Mouse (Mus musculus) heart, embryonic 16.5 days (tissue): ENCODE results near the gene Pdzrn3. TPM values are rescaled to one million over a fixed set of nuclear protein-coding genes. Genes with fewer than 3 reads are reported as not detected.

ENCODE experiments used
- ATAC-seq: fragments of 200-750 bp; cut with Nextera tagmentation; replicated peaks from 2 replicates; pipeline ENCODE4 v1.8.0; 2017; ENCODE audit warnings: moderate number of reproducible peaks; ENCODE audit not compliant: insufficient read depth, low FRiP score; ENCODE audit errors: extremely low read depth
- H3K27ac ChIP-seq: fragments of 300-500 bp; sonication (generic); 2 replicates; pipeline ENCODE4 v1.5.1; 2014; ENCODE audit warnings: mild to moderate bottlenecking, low read length, control low read depth, moderate library complexity
- H3K27me3 ChIP-seq: fragments of 300-500 bp; sonication (generic); 2 replicates; pipeline ENCODE4 v1.6.1; 2014; ENCODE audit warnings: low read length, mixed read lengths; ENCODE audit not compliant: control insufficient read depth, insufficient read depth
- H3K36me3 ChIP-seq: fragments of 300-500 bp; sonication (generic); 2 replicates; pipeline ENCODE4 v1.6.1; 2014; ENCODE audit not compliant: control insufficient read depth, insufficient read depth
- H3K4me1 ChIP-seq: fragments of 300-500 bp; sonication (generic); 2 replicates; pipeline ENCODE4 v1.6.1; 2014; ENCODE audit warnings: low read length, mixed read lengths; ENCODE audit not compliant: control insufficient read depth, insufficient read depth
- H3K4me2 ChIP-seq: fragments of 300-500 bp; sonication (generic); 2 replicates; pipeline ENCODE4 v1.6.1; 2014; ENCODE audit warnings: low read depth, mild to moderate bottlenecking, control low read depth, low read length
- H3K4me3 ChIP-seq: fragments of 300-500 bp; sonication (generic); 2 replicates; pipeline ENCODE4 v1.5.1; 2014; ENCODE audit warnings: mild to moderate bottlenecking, control low read depth, low read length
- H3K9ac ChIP-seq: fragments of 300-500 bp; sonication (generic); 2 replicates; pipeline ENCODE4 v1.6.1; 2014; ENCODE audit warnings: low read length, control low read depth
- H3K9me3 ChIP-seq: fragments of 300-500 bp; sonication (generic); replicated peaks from 2 replicates; pipeline ENCODE4 v1.6.1; 2016; ENCODE audit warnings: low read length; ENCODE audit not compliant: control insufficient read depth
- WGBS: fragments of 180-500 bp; shearing (Covaris S2); extraction: QIAGEN DNeasy Blood & Tissue Kit; methylation state at CpG from one replicate; pipeline ENCODE4 v1.1.7; 2014; 5-methylcytosine and 5-hydroxymethylcytosine counted together
- polyA plus RNA-seq: library from polyadenylated mRNA; unstranded; fragments of >200 nt; fragmentation: Nextera tagmentation; extraction: Ambion mirVana; gene quantifications from 2 replicates; pipeline ENCODE4 v1.2.1, GENCODE M21; 2015

Pdzrn3 gene
- polyA plus RNA-seq, 1 experiment from 2014 or later, result 13.1 TPM

- 81% methylated on average over 3 of the region's 3 CpGs for WGBS
- H3K36me3 ChIP-seq, result no peaks in the 10 kb centered on the region
- H3K9ac ChIP-seq, result no peak overlapping the region
- H3K9me3 ChIP-seq, result no peaks in the 10 kb centered on the region
- no peak overlapping the region for H3K4me2 ChIP-seq
- H3K4me1 ChIP-seq, result peaks cover 63% of the 10 kb centered on the region
- ATAC-seq, result no peak
- no peaks in the 10 kb centered on the region for H3K27me3 ChIP-seq
- H3K27ac ChIP-seq, result peak overlapping the region; percentile 91
- no peak overlapping the region for H3K4me3 ChIP-seq
Observed at GRCm38 (mm10) chr6:101327196-101327595, 50.5 kb downstream of the Pdzrn3 start.

GRCm38 (mm10) chr6:101325842-101326639 is 51.7 kb downstream of the Pdzrn3 start:
- H3K36me3 ChIP-seq, result no peaks in the 10 kb centered on the region
- H3K27me3 ChIP-seq, result no peaks in the 10 kb centered on the region
- ATAC-seq, result no peak
- no peak overlapping the region for H3K4me2 ChIP-seq
- H3K9ac ChIP-seq, result no peak overlapping the region
- no peaks in the 10 kb centered on the region for H3K9me3 ChIP-seq
- peak overlapping the region; percentile 91 for H3K27ac ChIP-seq
- H3K4me3 ChIP-seq, result no peak overlapping the region
- WGBS, result 83% methylated on average over 3 of the region's 3 CpGs
- peaks cover 52% of the 10 kb centered on the region for H3K4me1 ChIP-seq

DNA sequence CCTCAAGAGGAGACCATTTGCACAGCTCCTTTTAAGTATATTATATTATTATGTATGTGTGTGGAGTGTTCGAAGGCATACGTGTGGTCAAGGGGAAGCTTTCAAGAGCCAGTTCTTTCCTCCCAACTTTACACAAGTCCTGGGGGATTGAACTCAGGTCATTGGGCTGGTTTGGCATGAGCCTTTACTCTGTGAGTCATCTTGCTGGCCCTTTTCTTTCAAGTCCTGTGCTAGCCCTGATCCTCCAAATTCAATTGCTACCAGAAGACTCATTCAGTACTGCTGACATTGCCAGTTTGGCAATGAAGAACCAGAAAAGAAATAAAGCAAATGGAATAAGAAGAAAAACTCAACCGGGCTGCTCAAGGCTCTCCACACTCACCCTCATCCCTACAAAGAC is 55.1 kb downstream of the Pdzrn3 start:
- no peaks in the 10 kb centered on the region for H3K9me3 ChIP-seq
- H3K4me3 ChIP-seq, result no peak overlapping the region
- no peak overlapping the region for H3K27ac ChIP-seq
- no peak overlapping the region for H3K4me2 ChIP-seq
- no peak for ATAC-seq
- no peaks in the 10 kb centered on the region for H3K27me3 ChIP-seq
- H3K9ac ChIP-seq, result no peak overlapping the region
- 91% methylated on average over 3 of the region's 3 CpGs for WGBS
- peaks cover 38% of the 10 kb centered on the region for H3K4me1 ChIP-seq
- H3K36me3 ChIP-seq, result no peaks in the 10 kb centered on the region

- Histone ChIP-seq H3K27me3 (no peaks in the 10 kb centered on the region), H3K4me1 (peaks cover 27% of the 10 kb centered on the region), H3K27ac (peak overlapping the region; percentile 43), H3K4me3 (no peak overlapping the region), H3K36me3 (no peaks in the 10 kb centered on the region), H3K9me3 (no peaks in the 10 kb centered on the region), H3K4me2 (no peak overlapping the region), H3K9ac (no peak overlapping the region)
- no peak; the same call in 1 of the 2 replicates for ATAC-seq
- 46% methylated on average over 3 of the region's 3 CpGs for WGBS
Observed at GRCm38 (mm10) chr6:101320386-101320785, 57.3 kb downstream of the Pdzrn3 start.

GRCm38 (mm10) chr6:101319374-101319967 is 58.2 kb downstream of the Pdzrn3 start:
- Histone ChIP-seq H3K27me3 (no peaks in the 10 kb centered on the region), H3K36me3 (no peaks in the 10 kb centered on the region), H3K4me3 (no peak overlapping the region), H3K4me2 (no peak overlapping the region; the same call in 1 of the 2 replicates), H3K9ac (no peak overlapping the region), H3K27ac (peak overlapping the region; percentile 72), H3K9me3 (no peaks in the 10 kb centered on the region), H3K4me1 (peaks cover 25% of the 10 kb centered on the region)
- 60% methylated on average over 7 of the region's 7 CpGs for WGBS
- no peak for ATAC-seq

DNA sequence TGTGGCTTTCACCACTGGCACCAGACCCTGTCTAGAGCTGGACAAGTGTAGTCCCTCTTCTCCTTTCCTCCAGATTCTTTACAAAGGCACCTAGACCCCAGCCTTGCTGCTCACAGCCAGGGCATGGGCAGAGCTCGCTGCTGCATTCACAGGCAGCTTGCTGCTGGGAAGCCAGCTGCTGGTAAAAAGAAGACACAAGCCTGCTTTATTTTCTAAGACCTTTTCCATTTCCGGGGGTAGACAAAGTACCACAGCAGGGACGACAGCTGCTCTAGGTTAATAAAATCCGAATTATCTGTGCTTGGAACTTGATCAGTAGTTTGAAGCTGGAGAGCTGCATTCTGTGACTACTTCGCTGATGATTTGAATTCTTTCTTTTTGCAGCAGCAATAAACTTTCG is 59.2 kb downstream of the Pdzrn3 start:
- Histone ChIP-seq H3K27me3 (no peaks in the 10 kb centered on the region), H3K4me2 (no peak overlapping the region), H3K4me3 (no peak overlapping the region), H3K9ac (peak overlapping the region; percentile 57), H3K9me3 (no peaks in the 10 kb centered on the region), H3K4me1 (peaks cover 26% of the 10 kb centered on the region), H3K36me3 (no peaks in the 10 kb centered on the region), H3K27ac (peak overlapping the region; percentile 46)
- ATAC-seq, result no peak
- 54% methylated on average over 6 of the region's 6 CpGs for whole genome bisulfite sequencing

DNA sequence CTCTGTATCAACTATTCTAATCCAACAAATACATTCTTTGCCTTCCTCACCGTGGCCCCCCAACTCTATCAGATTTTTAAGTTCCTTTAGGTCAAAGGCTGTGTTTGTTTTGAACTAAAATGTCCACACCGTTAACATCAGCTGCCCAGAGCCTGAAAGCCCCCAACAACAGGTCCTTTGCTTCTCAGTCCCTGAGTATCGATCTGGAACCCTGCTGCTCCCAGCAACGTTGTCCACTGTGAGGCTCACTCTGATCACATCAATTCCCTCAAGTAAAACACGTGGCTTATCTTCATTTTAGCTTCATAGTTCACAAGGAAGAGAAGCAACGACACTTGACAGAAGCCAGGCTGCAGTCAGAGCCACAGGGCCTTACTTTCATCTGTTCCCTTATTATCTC is 66.3 kb downstream of the Pdzrn3 start:
- 18% methylated on average over 6 of the region's 6 CpGs for WGBS
- Histone ChIP-seq H3K4me2 (no peak overlapping the region), H3K4me3 (no peak overlapping the region), H3K27me3 (no peaks in the 10 kb centered on the region), H3K9me3 (no peaks in the 10 kb centered on the region), H3K4me1 (peaks cover 39% of the 10 kb centered on the region), H3K9ac (0 out of 2 replicates have a peak overlapping the region, but pooled peaks have one; percentile 15), H3K27ac (no peak overlapping the region), H3K36me3 (no peaks in the 10 kb centered on the region)
- no peak for ATAC-seq

- H3K27me3 ChIP-seq, result no peaks in the 10 kb centered on the region
- no peak for ATAC-seq
- H3K27ac ChIP-seq, result no peak overlapping the region
- H3K4me2 ChIP-seq, result no peak overlapping the region
- H3K4me3 ChIP-seq, result no peak overlapping the region
- peaks cover 37% of the 10 kb centered on the region for H3K4me1 ChIP-seq
- no peak overlapping the region for H3K9ac ChIP-seq
- 85% methylated on average over 9 of the region's 9 CpGs for WGBS
- H3K9me3 ChIP-seq, result no peaks in the 10 kb centered on the region
- no peaks in the 10 kb centered on the region for H3K36me3 ChIP-seq
Observed at GRCm38 (mm10) chr6:101310491-101310890, 67.2 kb downstream of the Pdzrn3 start.

DNA sequence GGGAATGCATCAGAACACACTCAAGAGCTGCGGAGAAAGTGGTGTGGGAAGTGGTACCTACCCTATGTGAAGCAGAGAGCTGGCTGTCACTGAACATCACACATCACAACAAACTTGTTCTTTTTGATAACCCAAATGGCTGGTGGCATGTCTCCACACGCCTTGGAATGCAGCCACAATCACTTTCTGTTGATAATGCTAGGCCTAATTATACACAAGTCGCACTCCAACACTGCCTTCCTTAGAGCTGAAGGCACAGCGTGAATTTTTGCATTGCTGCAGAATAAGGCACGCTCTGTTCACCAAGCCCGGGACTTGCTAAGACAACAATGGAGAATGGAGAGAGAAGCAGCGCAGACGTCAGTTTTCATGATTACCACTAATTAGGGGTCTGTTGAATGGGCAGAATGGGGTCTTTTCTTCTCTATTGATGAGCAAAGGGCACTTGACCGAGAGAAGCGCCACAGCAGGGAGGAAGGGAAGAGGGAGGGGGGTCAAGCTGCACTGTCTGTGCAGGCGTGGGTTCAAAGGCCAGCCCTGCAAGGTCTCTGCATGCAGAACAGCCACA is 69.6 kb downstream of the Pdzrn3 start:
- ATAC-seq, result no peak
- H3K36me3 ChIP-seq, result no peaks in the 10 kb centered on the region
- no peak overlapping the region for H3K4me2 ChIP-seq
- no peak overlapping the region for H3K4me3 ChIP-seq
- peaks cover 35% of the 10 kb centered on the region for H3K4me1 ChIP-seq
- H3K9me3 ChIP-seq, result no peaks in the 10 kb centered on the region
- no peak overlapping the region for H3K9ac ChIP-seq
- H3K27ac ChIP-seq, result peak overlapping the region; percentile 68
- 40% methylated on average over 11 of the region's 11 CpGs for WGBS
- H3K27me3 ChIP-seq, result no peaks in the 10 kb centered on the region
